Mouse (Mus musculus) stomach, postnatal 0 days (tissue): Measurements from ENCODE around the gene Man2a2. TPM values are rescaled to one million over a fixed set of nuclear protein-coding genes. Genes with fewer than 3 reads are reported as not detected.
A peak's percentile ranks its signal among the peaks of the same experiment; 100 is the strongest.

Source experiments
- ATAC-seq: fragments of 200-750 bp; cut with Nextera tagmentation; 2 replicates; pipeline ENCODE4 v1.8.0; 2017; ENCODE audit not compliant: low FRiP score, low TSS enrichment
- DNase-seq: peaks from one replicate; pipeline ENCODE4 v3.0.0-alpha.2; 2016; ENCODE audit warnings: low spot score
- H3K27ac ChIP-seq: fragments of 300-500 bp; sonication (generic); replicated peaks from 2 replicates; pipeline ENCODE4 v1.5.1; 2014; ENCODE audit warnings: mild to moderate bottlenecking, control low read depth
- H3K27me3 ChIP-seq: fragments of 300-500 bp; sonication (generic); 2 replicates; pipeline ENCODE4 v1.6.1; 2014; ENCODE audit warnings: low read length; ENCODE audit not compliant: control insufficient read depth, insufficient read depth
- H3K36me3 ChIP-seq: fragments of 300-500 bp; sonication (generic); 2 replicates; pipeline ENCODE4 v1.6.1; 2014; ENCODE audit warnings: low read length, mixed read lengths; ENCODE audit not compliant: control insufficient read depth, insufficient read depth
- H3K4me1 ChIP-seq: fragments of 300-500 bp; sonication (generic); replicated peaks from 2 replicates; pipeline ENCODE4 v1.6.1; 2014; ENCODE audit warnings: antibody characterized with exemption; ENCODE audit not compliant: control insufficient read depth, insufficient read depth
- H3K4me2 ChIP-seq: fragments of 300-500 bp; sonication (generic); replicated peaks from 2 replicates; pipeline ENCODE4 v1.6.1; 2014; ENCODE audit warnings: low read depth, mild to moderate bottlenecking, control low read depth, moderate library complexity
- H3K4me3 ChIP-seq: fragments of 300-500 bp; sonication (generic); 2 replicates; pipeline ENCODE4 v1.5.1; 2014; ENCODE audit warnings: low read depth, low read length, control low read depth
- H3K9ac ChIP-seq: fragments of 300-500 bp; sonication (generic); 2 replicates; pipeline ENCODE4 v1.6.1; 2014; ENCODE audit warnings: mild to moderate bottlenecking, low read length, control low read depth, mixed read lengths
- H3K9me3 ChIP-seq: fragments of 300-500 bp; sonication (generic); 2 replicates; pipeline ENCODE4 v1.6.1; 2016; ENCODE audit warnings: low read length; ENCODE audit not compliant: control insufficient read depth
- CTCF ChIP-seq: IDR thresholded peaks from 2 replicates; pipeline ENCODE4 v1.5.1; 2016; ENCODE audit warnings: antibody characterized with exemption, low read depth, mild to moderate bottlenecking, moderate library complexity
- EP300 ChIP-seq: optimal IDR thresholded peaks from 2 replicates; pipeline ENCODE3; 2016; ENCODE audit warnings: antibody characterized with exemption
- whole genome bisulfite sequencing: fragments of 180-500 bp; shearing (Covaris S2); extraction: QIAGEN DNeasy Blood & Tissue Kit; methylation state at CpG from one replicate; pipeline ENCODE4 v1.1.7; 2014; 5-methylcytosine and 5-hydroxymethylcytosine counted together
- polyA plus RNA-seq: library from polyadenylated mRNA; unstranded; fragments of >200 nt; fragmentation: Nextera tagmentation; extraction: Ambion mirVana; gene quantifications from 2 replicates; pipeline ENCODE4 v1.2.1, GENCODE M21; 2015

Man2a2 gene
- polyA plus RNA-seq, 1 experiment from 2014 or later, result 3.6 TPM

GRCm38 (mm10) chr7:80406186-80406585, 35.0 kb upstream of the Man2a2 start:
- H3K4me3 ChIP-seq, result no peak overlapping the region
- TF ChIP-seq EP300 (no peak), CTCF (no peak)
- peaks cover 2% of the 10 kb centered on the region; the same call in 1 of the 2 replicates for H3K4me1 ChIP-seq
- H3K9me3 ChIP-seq, result no peaks in the 10 kb centered on the region
- H3K27me3 ChIP-seq, result no peaks in the 10 kb centered on the region
- no peak for ATAC-seq
- no peak for DNase-seq
- no peaks in the 10 kb centered on the region for H3K36me3 ChIP-seq
- H3K9ac ChIP-seq, result no peak overlapping the region
- H3K4me2 ChIP-seq, result no peak overlapping the region
- H3K27ac ChIP-seq, result no peak overlapping the region
- 81% methylated on average over 3 of the region's 3 CpGs for WGBS

- no peaks in the 10 kb centered on the region for H3K36me3 ChIP-seq
- no peak within 1 kb of the TSS for H3K4me2 ChIP-seq
- DNase-seq, result no peak
- TF ChIP-seq EP300, result no peak
- TF ChIP-seq CTCF, result no peak
- WGBS, result 73% methylated on average over 9 of the region's 9 CpGs
- no peak within 1 kb of the TSS for H3K4me3 ChIP-seq
- H3K9ac ChIP-seq, result no peak within 1 kb of the TSS
- no peaks in the 10 kb centered on the region for H3K9me3 ChIP-seq
- H3K27me3 ChIP-seq, result no peaks in the 10 kb centered on the region
- ATAC-seq, result no peak
- 0 out of 2 replicates have a peak within 1 kb of the TSS, but pooled peaks have one; percentile 1 for H3K27ac ChIP-seq
- peaks cover 4% of the 10 kb centered on the region; the same call in 1 of the 2 replicates for H3K4me1 ChIP-seq
Measured at GRCm38 (mm10) chr7:80405188-80405695, 34.1 kb upstream of the Man2a2 start, which contains the start of gene Furin. Furin (minus strand) TSS chr7:80405436.

- H3K36me3 ChIP-seq, result no peaks in the 10 kb centered on the region
- H3K27ac ChIP-seq, result 0 out of 2 replicates have a peak overlapping the region, but pooled peaks have one; percentile 1
- no peaks in the 10 kb centered on the region for H3K9me3 ChIP-seq
- DNase-seq (no peak), ATAC-seq (no peak)
- no peaks in the 10 kb centered on the region for H3K27me3 ChIP-seq
- WGBS, result 58% methylated on average over 7 of the region's 7 CpGs
- no peak overlapping the region for H3K4me3 ChIP-seq
- TF ChIP-seq CTCF, result no peak
- H3K9ac ChIP-seq, result no peak overlapping the region
- H3K4me1 ChIP-seq, result peaks cover 6% of the 10 kb centered on the region; the same call in 1 of the 2 replicates
- no peak overlapping the region for H3K4me2 ChIP-seq
Measured at GRCm38 (mm10) chr7:80404101-80404894, 33.1 kb upstream of the Man2a2 start.

- peak overlapping the region; percentile 87; the same call in 1 of the 2 replicates for H3K4me3 ChIP-seq
- H3K36me3 ChIP-seq, result no peaks in the 10 kb centered on the region
- no peak overlapping the region; the same call in 1 of the 2 replicates for H3K9ac ChIP-seq
- DNase-seq, result peak; percentile 51
- peak overlapping the region; percentile 98 for H3K27ac ChIP-seq
- H3K27me3 ChIP-seq, result no peaks in the 10 kb centered on the region
- TF ChIP-seq CTCF (no peak), EP300 (no peak)
- no peak for ATAC-seq
- peaks cover 6% of the 10 kb centered on the region; the same call in 1 of the 2 replicates for H3K4me1 ChIP-seq
- WGBS, result 17% methylated on average over 9 of the region's 9 CpGs
- peak overlapping the region; percentile 83 for H3K4me2 ChIP-seq
- no peaks in the 10 kb centered on the region for H3K9me3 ChIP-seq
Measured at GRCm38 (mm10) chr7:80403551-80403950, 32.4 kb upstream of the Man2a2 start.

- TF ChIP-seq CTCF (no peak), EP300 (no peak)
- peak overlapping the region; percentile 87 for H3K4me3 ChIP-seq
- peak overlapping the region; percentile 95 for H3K4me2 ChIP-seq
- H3K4me1 ChIP-seq, result peaks cover 6% of the 10 kb centered on the region; the same call in 1 of the 2 replicates
- no peaks in the 10 kb centered on the region for H3K27me3 ChIP-seq
- ATAC-seq (peak; percentile 73), DNase-seq (peak; percentile 75)
- H3K9me3 ChIP-seq, result no peaks in the 10 kb centered on the region
- peaks cover 6% of the 10 kb centered on the region; the same call in 1 of the 2 replicates for H3K36me3 ChIP-seq
- H3K27ac ChIP-seq, result peak overlapping the region; percentile 98
- under 1% methylated on average over 23 of the region's 92 CpGs for WGBS
- H3K9ac ChIP-seq, result peak overlapping the region; percentile 98
Measured at GRCm38 (mm10) chr7:80402651-80403321, 31.6 kb upstream of the Man2a2 start.
